Mouse (Mus musculus) embryonic stem cell, embryonic (primary cell): ENCODE results near the gene Wsb2.

Experiments used
- CTCF ChIA-PET, 4 experiments: fragments of 300-600 bp in 2 of 4; fragments of 350-600 bp in 2 of 4; sonication (Branson Sonifier 250); formaldehyde crosslinking; loops; one replicate each; lab custom pipeline; 2022; ENCODE audit warnings: inconsistent platforms in 2 of 4; lab: Charles Lee
- POLR2A ChIA-PET, 4 experiments: fragments of 300-600 bp in 2 of 4; fragments of 350-600 bp in 2 of 4; sonication (Branson Sonifier 250); formaldehyde crosslinking; loops; one replicate each; lab custom pipeline; 2022; ENCODE audit warnings: antibody characterized with exemption in 4 of 4, inconsistent platforms in 1 of 4; lab: Charles Lee

Wsb2 gene

DNA sequence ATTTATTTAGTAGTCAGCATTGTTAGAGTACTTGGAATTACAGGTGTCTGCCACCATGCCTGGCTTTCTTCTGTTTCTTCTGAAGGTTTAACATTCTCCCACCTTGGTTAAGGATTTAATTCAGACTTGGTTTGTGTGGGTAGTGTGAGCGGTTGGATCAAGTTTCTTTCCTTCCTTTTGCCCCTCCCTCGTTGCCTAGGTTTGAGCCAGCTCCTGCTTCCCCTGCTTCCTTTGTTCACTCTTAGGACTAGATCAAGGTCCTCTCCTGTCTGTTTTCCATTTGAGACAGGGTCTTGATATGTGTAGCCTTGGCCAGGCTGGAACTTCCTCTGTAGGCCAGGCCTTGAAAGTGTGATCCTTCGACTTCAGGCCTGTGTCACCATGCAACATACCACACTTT lies 10.8 kb upstream of the Wsb2 start:
- POLR2A ChIA-PET, result interaction anchor here in 3 of 4 experiments (0.5 to 9.7 kb wide), 42 partner anchors 10 to 556 kb away, joined by 3 to 531 read pairs (median 4); partner anchors contain the start of genes Wsb2 (in 3 of the 3), Pebp1 (in 1 of the 3) and Vsig10 (in 1 of the 3)
- CTCF ChIA-PET, result interaction anchor here in 3 of 4 experiments (0.5 to 2.9 kb wide), 9 partner anchors 12 to 281 kb away, joined by 3 to 12 read pairs (median 5); no protein-coding TSS in a partner anchor

DNA sequence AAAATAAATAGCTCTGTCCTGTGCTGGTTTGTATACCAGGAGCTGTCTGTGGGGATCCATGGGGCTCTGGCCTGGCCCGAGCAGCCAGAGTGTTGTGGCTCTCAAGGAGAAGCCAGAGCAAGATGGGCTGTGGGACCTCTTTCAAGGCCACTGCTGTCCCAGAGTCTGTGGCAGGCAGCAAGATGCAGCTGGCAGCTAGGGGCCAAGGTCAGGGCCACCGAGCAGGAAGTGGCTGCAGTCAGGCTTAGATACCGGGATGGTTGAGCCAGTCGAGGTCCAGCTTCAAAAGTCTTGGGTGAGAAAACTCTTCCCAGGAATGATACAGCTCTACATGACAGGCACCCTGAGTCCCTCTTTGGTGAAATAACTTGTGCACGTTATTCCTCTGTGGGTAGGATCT lies 10.1 kb upstream of the Wsb2 start:
- ChIA-PET CTCF (interaction anchor here in 3 of 4 experiments (0.6 to 2.9 kb wide), 9 partner anchors 11 to 130 kb away, joined by 3 to 12 read pairs (median 7); no protein-coding TSS in a partner anchor), POLR2A (interaction anchor here (0.5 to 9.7 kb wide), 75 partner anchors 9 to 1007 kb away, joined by 3 to 531 read pairs (median 5); partner anchors contain the start of genes Wsb2 (in 4 of the 4), Pebp1 (in 1 of the 4), Rfc5 (in 1 of the 4) and Suds3 (in 1 of the 4))

DNA sequence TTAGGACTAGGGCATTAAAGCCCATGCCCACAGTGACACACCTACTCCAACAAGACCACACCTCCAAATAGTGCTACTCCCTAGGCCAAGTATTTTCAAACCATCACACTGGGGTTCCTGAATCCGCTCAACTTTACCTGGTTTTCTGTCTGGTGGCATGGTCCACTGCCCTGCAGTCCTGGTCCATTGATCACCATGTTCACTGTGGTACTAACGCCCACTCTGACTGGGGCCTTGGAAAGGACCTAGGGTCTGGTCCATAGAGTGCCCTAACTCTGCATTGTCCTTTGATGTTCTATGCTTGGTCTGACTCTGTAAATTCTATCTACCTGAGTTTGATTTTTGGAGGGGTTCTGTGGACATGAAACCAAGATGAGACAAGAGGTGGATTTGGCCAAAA lies 9.3 kb upstream of the Wsb2 start:
- ChIA-PET POLR2A (interaction anchor here in 3 of 4 experiments (0.6 to 9.7 kb wide), 96 partner anchors 9 to 1097 kb away, joined by 3 to 531 read pairs (median 5); partner anchors contain the start of genes Wsb2 (in 3 of the 3), Rfc5 (in 2 of the 3), Taok3 (in 2 of the 3) and Vsig10 (in 2 of the 3)), CTCF (interaction anchor here in 3 of 4 experiments (0.9 to 2.9 kb wide), 12 partner anchors 10 to 57 kb away, joined by 3 to 16 read pairs (median 7); partner anchors contain the start of gene Wsb2 (in 1 of the 3))

DNA sequence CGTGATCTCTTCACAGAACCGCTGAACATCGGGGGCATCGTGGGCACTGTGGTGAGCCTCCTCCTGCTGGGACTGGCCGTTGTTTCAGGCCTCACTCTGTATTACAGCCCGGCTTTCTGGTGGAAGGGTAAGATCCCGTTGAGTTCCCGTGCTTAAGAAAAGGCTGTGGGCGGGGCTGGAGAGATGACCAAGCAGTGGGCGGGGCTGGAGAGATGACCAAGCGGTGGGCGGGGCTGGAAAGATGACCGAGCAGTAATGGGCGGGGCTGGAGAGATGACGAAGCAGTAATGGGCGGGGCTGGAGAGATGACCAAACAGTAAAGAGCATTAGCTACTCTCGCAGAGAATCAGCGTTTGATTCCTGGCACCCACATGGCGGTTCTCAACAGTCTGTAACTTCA lies 8.8 kb upstream of the Wsb2 start:
- ChIA-PET POLR2A (interaction anchor here (0.6 to 9.7 kb wide), 86 partner anchors 9 to 1788 kb away, joined by 3 to 531 read pairs (median 4); partner anchors contain the start of genes Vsig10 (in 3 of the 4), Wsb2 (in 3 of the 4), Rfc5 (in 2 of the 4) and Taok3 (in 2 of the 4)), CTCF (interaction anchor here in 3 of 4 experiments (0.5 to 2.9 kb wide), 16 partner anchors 10 to 798 kb away, joined by 3 to 16 read pairs (median 4); partner anchors contain the start of gene Wsb2 (in 1 of the 3))

DNA sequence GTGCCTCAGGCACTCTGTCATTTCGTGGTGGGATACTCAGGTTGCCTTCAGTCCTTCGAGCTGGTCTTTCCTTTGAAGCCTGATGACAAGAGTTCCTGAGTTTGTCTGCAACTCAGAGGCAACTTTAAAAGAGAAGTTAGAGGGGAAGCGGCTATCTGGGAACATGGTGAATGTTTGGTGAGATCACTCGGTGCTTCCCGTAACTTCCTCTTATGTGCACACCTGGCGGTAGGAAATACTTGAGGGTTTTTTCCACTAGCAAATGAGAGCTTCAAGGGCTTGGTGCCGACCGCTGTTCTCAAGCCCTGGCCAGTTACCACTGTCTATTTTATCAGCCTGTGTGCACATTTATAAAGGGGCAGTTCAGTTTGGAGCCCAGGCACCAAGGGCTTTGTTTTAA lies 3.0 kb upstream of the Wsb2 start:
- ChIA-PET POLR2A (interaction anchor here (0.6 to 14.4 kb wide), 17 partner anchors 9 to 1431 kb away, joined by 3 to 531 read pairs (median 6); partner anchors contain the start of gene Vsig10 (in 2 of the 4)), CTCF (interaction anchor here in 2 of 4 experiments (0.8 to 8.3 kb wide), 2 partner anchors 47 to 48 kb away, joined by 3 to 88 read pairs; no protein-coding TSS in a partner anchor)

DNA sequence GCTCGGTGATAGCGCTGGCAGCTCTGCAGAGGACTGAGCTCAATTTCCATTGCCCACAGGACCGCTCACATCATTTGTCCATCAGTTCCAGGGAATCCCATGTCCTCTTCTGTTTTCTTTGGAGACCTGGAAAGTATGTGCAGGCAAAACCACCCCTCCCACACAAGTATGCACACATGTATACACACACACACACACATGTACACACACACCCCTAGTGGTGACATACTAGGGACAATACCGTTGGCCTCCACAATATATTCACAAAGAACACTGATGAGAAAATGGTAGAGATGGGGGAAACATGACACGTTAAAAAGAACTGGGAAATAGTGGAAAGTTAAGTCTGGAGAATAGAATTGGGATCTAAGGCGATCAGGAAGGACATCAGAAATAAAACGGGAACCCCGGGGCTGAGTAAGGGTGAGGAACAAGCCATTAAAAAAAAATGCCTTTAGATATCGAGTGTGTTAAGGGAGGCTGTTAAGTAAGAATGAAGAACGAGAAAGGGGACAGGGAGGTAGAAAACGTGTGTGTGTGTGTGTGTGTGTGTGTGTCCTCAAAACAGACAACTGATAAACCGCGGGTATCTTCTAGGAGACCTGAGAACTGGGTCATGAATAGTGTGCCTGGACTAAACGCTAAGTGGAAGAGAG lies 1.3 kb upstream of the Wsb2 start:
- ChIA-PET POLR2A (interaction anchor here in 3 of 4 experiments (0.5 to 14.4 kb wide), 33 partner anchors 8 to 933 kb away, joined by 3 to 531 read pairs (median 20); partner anchors contain the start of genes Vsig10 (in 2 of the 3), Hspb8 (in 1 of the 3), Ksr2 (in 1 of the 3) and Pebp1 (in 1 of the 3)), CTCF (interaction anchor here (0.6 to 8.3 kb wide), 7 partner anchors 41 to 725 kb away, joined by 3 to 88 read pairs (median 4); no protein-coding TSS in a partner anchor)

DNA sequence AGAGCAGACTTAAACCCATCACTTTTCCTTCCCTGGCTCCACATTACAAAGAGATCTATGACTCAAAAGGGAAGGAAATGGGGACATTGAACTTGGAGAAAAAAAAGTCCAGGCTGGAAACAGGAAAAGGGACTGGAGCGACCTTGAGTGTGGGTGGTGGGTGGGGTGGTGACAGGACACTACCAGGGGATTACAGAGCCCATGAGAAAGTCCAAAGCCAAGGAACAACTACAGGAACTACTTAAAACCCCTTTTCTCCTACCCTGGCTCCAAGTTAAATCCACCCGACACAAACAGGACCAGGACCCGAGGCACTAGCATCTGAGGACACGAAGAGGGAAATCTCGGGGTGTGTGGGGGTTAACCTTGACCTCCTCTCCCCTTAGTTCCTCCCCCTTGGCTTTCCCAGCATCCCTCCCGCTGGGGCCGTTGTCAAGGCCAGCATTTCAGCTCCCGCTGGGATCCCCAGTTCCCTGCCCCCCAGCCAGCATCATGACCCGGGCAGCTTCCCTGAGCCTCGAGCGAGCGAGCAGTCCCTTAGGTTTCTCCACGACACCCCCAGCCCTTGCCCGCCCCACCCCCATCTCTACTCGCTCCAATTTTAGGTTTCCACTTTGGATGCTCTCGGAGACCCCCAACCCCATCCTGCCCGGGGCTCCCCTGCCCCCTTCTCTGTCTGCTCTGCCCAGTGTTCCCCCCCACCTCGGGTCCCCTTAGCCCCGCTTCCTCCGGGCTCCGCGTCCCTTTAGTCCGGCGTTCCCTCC lies 557 bp upstream of the Wsb2 start:
- ChIA-PET CTCF (interaction anchor here (0.5 to 8.3 kb wide), 10 partner anchors 8 to 259 kb away, joined by 3 to 88 read pairs (median 7); no protein-coding TSS in a partner anchor), POLR2A (interaction anchor here (0.5 to 14.4 kb wide), 56 partner anchors 9 to 1176 kb away, joined by 3 to 531 read pairs (median 8); partner anchors contain the start of genes Ksr2 (in 3 of the 4), Vsig10 (in 2 of the 4), Pebp1 (in 1 of the 4) and Taok3 (in 1 of the 4))

DNA sequence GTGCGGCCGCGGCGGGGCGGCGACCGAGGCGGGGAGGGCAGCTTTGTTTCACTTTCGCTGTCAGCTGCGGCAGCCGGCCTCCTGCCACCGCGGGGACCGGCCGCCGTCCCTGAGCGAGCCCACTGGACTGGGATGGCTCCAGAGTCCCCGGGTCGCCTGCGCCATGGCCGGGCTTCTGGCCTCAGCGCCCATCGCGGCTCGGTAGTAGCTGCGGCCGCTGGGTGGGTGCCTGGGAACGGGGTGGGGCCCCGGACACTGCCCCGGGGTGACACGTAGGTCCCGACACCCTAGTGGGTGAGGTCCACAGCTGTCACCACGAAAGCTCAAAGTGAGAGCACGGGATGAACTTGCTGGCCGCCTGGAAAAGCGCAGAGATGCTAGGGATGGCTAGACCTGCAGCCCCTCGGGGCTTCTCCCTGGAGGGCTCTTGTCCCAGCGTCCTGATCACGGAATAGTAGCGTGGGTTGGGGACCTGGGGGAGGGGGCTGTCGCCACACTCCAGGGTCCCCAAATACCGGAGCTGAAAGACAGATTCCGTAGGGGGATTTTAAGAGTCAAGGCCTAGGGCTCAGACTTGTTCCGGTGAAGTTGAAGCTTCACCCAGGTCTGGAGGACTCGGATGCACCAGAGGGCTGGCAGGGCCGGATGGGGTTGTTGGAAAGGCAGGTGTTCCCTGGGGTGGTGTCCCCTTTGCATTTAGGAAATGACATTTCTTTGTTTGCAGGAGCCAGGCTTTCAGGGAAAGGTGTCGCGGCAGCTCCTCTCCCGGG lies 559 bp downstream of the Wsb2 start:
- POLR2A ChIA-PET, result interaction anchor here (0.6 to 14.4 kb wide), 71 partner anchors 10 to 1175 kb away, joined by 3 to 531 read pairs (median 7); partner anchors contain the start of genes Ksr2 (in 3 of the 4), Vsig10 (in 2 of the 4), Pebp1 (in 1 of the 4) and Taok3 (in 1 of the 4)
- CTCF ChIA-PET, result interaction anchor here (0.5 to 8.3 kb wide), 30 partner anchors 9 to 1105 kb away, joined by 3 to 88 read pairs (median 5); partner anchors contain the start of gene Rfc5 (in 1 of the 4)

DNA sequence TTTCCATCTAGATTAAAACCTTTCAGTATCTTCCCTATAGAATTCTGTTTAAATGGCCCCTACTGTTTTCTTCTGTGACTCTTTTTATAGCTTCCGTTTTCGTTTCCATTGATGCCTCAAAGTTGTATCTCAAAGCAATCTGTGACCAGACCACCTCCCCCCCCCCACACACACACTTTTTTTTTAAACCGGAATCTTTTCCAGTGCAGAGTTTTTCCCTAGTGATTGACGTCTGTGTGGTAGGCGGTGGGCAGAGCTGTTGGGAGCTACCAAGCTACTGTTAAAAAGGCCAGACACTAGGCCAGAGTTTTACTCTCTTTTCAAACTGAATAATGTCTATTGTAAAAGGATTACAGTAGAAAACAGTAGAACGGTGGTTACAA lies 1.1 kb downstream of the Wsb2 start:
- CTCF ChIA-PET, result interaction anchor here (0.5 to 8.3 kb wide), 29 partner anchors 9 to 1104 kb away, joined by 3 to 88 read pairs (median 4); partner anchors contain the start of gene Rfc5 (in 1 of the 4)
- POLR2A ChIA-PET, result interaction anchor here (0.5 to 14.4 kb wide), 60 partner anchors 10 to 1077 kb away, joined by 3 to 531 read pairs (median 10); partner anchors contain the start of genes Ksr2 (in 2 of the 4), Vsig10 (in 2 of the 4), Pebp1 (in 1 of the 4) and Rfc5 (in 1 of the 4)

DNA sequence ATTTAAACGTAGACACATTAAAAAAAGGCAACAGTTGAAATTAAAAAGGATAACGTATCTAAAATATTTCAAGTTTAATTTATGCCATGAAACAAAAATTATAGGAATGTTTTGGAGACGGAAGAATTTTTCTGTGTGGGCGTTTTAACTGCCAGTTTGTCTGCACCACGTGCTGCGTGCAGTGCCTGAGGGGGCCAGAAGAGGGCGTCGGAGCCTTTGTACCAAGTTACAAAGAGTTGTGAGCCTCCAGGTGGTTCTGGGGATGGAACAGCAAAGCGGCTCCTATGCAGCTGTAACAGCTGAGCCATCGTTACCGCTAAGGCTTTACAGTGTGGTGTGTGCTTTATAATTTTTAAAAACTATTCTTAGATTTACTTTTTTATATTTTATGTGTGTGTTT lies 1.6 kb downstream of the Wsb2 start:
- POLR2A ChIA-PET, result interaction anchor here (0.5 to 14.4 kb wide), 43 partner anchors 9 to 938 kb away, joined by 3 to 531 read pairs (median 20); partner anchors contain the start of genes Ksr2 (in 2 of the 4), Vsig10 (in 2 of the 4) and Rfc5 (in 1 of the 4)
- CTCF ChIA-PET, result interaction anchor here (0.5 to 8.3 kb wide), 24 partner anchors 8 to 1039 kb away, joined by 3 to 88 read pairs (median 4); partner anchors contain the start of gene Rfc5 (in 1 of the 4)

DNA sequence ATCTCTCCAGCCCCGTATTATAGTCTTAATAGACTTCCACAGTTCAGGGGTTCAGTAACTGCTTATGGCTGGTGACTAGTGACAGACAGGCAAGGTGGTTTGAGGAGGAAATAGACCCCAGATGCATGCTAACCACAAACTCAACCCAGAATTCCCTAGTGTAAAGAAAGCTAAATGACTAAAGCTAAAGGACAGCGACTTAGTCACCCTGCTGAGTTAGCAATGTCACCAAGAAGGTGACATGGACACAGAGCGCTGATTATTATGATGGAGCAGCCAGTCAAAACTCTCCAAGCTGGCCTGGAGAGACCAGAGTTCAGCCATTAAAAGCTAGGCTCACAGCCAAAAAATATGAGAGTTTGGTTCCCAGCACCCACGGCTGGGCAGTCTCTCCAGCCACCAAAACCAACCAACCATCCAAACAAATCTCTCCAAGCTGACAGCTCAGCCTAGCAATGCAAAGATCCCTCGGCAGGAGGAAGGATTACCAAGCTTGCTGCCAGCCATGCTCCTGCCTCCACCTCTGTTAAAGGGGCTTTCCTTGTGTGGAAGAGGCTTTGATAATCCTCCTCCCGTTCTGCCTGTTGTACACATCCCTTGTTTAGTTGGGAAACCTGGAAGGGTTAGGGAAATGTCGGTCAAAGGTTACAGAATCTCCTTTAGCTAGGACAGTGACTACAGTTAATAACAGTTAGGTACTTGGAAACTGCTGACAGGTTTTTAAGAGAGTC lies 2.6 kb downstream of the Wsb2 start:
- ChIA-PET POLR2A (interaction anchor here (0.6 to 14.4 kb wide), 57 partner anchors 8 to 939 kb away, joined by 3 to 531 read pairs (median 6); partner anchors contain the start of genes Ksr2 (in 2 of the 4), Pebp1 (in 2 of the 4), Rfc5 (in 2 of the 4) and Taok3 (in 1 of the 4)), CTCF (interaction anchor here in 3 of 4 experiments (0.5 to 8.3 kb wide), 20 partner anchors 11 to 174 kb away, joined by 3 to 88 read pairs (median 4); no protein-coding TSS in a partner anchor)

DNA sequence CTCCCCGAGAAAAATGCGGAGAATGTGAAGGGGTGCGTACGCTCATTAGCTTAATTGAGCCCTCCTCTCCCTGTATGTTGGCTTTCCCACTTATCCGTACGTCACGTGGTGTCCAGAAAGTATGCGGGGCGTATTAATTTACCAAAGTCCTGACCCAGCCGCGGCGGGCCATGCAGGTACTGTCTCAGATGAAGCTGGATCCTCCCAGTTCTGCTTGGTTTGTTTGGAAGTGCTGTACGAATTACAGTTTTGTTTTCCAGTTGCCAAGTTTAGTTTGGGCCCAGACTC lies 3.1 kb downstream of the Wsb2 start:
- ChIA-PET POLR2A (interaction anchor here (0.6 to 14.4 kb wide), 52 partner anchors 8 to 939 kb away, joined by 3 to 531 read pairs (median 8); partner anchors contain the start of genes Ksr2 (in 2 of the 4), Pebp1 (in 2 of the 4), Rfc5 (in 2 of the 4) and Taok3 (in 1 of the 4)), CTCF (interaction anchor here (0.5 to 8.3 kb wide), 13 partner anchors 12 to 1393 kb away, joined by 3 to 88 read pairs (median 5); no protein-coding TSS in a partner anchor)

DNA sequence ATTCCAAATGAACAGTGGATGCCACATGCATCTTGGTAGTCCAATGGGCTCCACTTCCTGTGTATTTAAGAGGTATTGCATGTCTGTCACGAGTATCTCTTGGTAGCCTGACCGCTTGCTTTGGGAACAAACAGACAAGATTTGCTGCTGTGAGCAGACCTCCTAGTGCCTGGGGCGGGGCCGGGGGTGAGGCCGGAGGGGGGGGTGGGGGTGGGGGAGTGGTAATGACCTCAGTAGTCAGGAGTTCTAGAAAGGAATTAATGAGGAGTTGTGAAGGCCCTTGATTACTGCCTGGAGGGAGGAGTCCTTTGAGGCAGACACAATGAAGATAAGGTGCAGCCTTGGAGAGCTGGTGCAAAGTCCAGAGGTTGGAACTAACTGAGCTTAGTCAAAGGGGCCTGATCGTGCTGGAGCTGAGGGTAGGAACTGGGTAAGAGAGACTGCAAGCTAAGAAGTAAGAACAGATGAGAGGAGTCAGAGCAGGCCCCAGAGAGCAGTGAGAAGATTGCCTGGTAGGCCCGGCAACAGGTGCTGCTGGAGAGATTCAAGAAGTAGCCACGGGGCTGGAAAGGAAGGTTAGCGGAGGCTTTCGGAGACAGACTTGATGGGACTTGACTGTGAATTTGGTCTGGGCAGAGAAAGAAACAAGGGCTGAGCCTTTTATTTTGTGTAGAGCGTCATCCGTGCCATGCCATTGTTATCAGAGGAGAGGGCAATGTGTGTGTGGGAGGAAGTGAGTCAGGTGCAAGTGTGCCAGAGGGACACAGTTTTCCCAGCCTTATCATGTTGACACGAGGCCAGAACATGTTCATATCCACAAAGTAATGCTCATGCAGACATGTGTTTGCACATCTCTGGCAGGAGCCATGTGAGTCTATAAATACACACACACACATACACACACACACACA lies 3.8 kb downstream of the Wsb2 start:
- CTCF ChIA-PET, result interaction anchor here (0.5 to 8.3 kb wide), 9 partner anchors 14 to 1394 kb away, joined by 3 to 88 read pairs (median 4); partner anchors contain the start of genes Taok3 (in 1 of the 4) and Vsig10 (in 1 of the 4)
- POLR2A ChIA-PET, result interaction anchor here (0.6 to 14.4 kb wide), 51 partner anchors 8 to 940 kb away, joined by 3 to 531 read pairs (median 5); partner anchors contain the start of genes Ksr2 (in 2 of the 4), Pebp1 (in 2 of the 4), Rfc5 (in 2 of the 4) and Taok3 (in 1 of the 4)

DNA sequence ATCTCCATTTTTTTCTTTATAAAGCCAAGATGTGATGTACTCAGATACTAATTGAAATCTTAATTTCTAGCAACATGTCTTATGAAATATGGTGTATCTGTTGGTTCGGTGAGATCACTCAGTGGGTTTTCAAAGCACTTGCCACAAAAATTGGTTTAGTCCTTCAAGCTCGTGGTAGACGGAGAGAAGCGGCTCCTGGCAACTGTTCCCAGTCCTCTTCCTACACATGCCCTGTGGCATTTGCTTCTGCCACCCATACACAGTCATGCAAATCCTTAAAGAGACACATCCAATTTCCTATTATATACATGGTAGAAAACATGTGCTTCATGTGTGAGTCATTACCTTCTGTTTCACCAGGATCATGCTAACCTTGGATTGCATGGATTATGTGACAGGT lies 4.5 kb downstream of the Wsb2 start:
- CTCF ChIA-PET, result no interaction called here
- POLR2A ChIA-PET, result interaction anchor here in 2 of 4 experiments (0.8 to 14.4 kb wide), 12 partner anchors 10 to 69 kb away, joined by 3 to 531 read pairs (median 106); partner anchors contain the start of genes Rfc5 (in 1 of the 2) and Vsig10 (in 1 of the 2)
